Mouse (Mus musculus) thymus, postnatal 25 days (tissue): Measurements from ENCODE around the gene Pfdn2.
A peak's percentile ranks its signal among the peaks of the same experiment; 100 is the strongest.
"Not testable (repeated sequence)": the region's sequence is repeated elsewhere in the genome, so short reads cannot be mapped to it uniquely, and the experiment has no call there.

Experiments used
- DNase-seq: peaks from one replicate; pipeline ENCODE4 v3.0.0; 2022

The Pfdn2 gene

GRCm38 (mm10) chr1:171345225-171346094, at the start of gene Pfdn2, which contains the start of gene Nit1:
Gene Pfdn2 (plus strand): TSS chr1:171345670.
Gene Nit1 (minus strand): TSS chr1:171345646.
- peak; percentile 91 for DNase-seq

DNA sequence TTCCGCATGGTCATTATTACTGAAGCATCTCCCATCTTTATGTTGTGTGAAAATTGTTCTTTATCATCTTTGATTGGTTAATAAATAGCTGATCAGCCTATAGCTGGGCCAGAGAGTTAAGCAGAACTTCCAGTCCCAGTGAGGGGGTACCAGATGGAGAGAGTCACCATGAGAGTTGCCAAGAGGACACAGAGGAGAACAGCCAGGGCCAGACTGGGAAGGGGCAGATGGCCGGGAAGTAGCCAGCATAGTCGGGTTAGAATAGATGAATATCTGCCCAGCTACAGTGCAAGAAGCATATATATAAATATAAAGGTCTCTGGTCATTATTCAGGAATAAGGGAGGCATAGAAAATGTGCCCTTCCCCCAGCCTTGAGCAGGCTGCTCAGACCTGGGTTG, 47.2 kb upstream of the Pfdn2 start:
- no peak for DNase-seq

- not testable (repeated sequence) for DNase-seq
Observed at GRCm38 (mm10) chr1:171306157-171306556, 39.3 kb upstream of the Pfdn2 start.

DNA sequence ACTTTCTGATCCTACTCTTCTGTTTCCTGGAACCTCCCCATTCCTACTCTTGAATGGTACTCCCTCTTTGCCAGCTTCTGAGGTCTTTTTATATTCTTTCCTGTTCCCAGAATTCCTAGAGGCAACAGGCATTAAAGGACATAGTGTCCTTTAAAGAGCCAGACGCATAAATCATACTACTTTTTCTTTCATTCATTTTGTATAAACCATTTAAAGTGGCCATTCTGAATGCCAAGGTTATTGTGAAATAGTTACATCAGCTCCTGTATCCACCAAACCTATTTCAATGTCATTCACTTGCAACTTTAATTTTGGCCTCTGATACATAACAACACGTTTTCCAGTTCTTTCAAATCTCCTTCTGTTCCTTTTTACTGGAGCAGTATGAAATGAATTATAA, 36.1 kb upstream of the Pfdn2 start:
- no peak for DNase-seq

GRCm38 (mm10) chr1:171319748-171320147, 25.7 kb upstream of the Pfdn2 start:
- DNase-seq = no peak

DNA sequence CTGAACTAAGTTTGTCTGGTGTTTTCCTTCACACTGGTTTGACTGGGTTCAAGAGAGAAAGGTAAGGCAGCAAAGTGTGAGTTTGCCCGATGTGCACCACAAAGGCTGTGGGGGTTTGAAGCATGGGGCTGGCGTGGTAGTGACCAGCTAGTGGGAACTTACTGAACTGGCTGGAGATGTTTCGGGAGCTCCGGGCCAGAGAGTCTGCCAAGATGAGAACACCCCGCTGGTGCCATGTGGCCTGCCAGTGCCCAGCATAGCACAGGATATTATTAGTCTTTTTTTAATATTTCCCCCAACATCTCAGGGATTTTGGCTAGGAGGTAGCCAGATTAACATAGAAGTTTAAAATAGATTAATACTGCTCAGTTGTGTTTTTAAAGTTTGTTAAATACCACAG, 25.3 kb upstream of the Pfdn2 start:
- DNase-seq = no peak

- peak; percentile 18 for DNase-seq
Observed at GRCm38 (mm10) chr1:171321415-171321814, 24.1 kb upstream of the Pfdn2 start.

- no peak for DNase-seq
Observed at GRCm38 (mm10) chr1:171322012-171322411, 23.5 kb upstream of the Pfdn2 start.

- DNase-seq = no peak
Observed at GRCm38 (mm10) chr1:171325571-171325970, 19.9 kb upstream of the Pfdn2 start.

DNA sequence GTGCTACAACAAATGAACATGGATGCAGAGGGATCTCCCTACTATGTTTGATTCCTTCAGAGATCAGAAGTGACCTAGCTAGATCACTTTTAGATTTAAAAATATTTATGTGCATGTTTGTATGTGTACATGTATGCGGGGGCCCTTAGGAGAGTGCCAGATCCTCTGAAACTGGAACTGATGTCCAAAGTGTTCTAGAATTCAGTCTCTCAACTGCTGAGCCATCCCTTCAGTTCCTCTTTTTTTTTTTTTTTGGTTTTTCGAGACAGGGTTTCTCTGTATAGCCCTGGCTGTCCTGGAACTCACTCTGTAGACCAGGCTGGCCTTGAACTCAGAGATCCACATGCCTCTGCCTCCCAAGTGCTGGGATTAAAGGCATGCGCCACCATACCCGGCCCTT, 18.9 kb upstream of the Pfdn2 start:
- DNase-seq = not testable (repeated sequence)

DNA sequence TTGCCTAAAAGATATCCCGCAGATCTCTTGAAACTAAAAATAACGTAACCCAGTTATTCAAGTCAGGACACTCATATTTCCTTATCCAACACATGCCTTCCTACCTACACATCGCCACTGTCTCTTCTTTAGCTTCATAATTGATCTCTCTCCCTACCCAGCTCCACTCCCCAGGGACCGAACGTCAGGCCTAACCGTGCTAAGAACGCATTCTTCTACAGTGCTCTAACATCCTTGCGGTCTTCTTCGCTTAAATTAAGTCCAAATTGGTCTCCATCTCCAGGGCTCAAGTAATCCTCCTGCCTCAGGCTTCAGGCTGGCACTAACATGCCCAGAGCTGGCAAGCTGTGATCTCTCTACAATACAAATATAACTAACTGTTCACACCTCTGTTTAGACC, 17.2 kb upstream of the Pfdn2 start:
- no peak for DNase-seq

DNA sequence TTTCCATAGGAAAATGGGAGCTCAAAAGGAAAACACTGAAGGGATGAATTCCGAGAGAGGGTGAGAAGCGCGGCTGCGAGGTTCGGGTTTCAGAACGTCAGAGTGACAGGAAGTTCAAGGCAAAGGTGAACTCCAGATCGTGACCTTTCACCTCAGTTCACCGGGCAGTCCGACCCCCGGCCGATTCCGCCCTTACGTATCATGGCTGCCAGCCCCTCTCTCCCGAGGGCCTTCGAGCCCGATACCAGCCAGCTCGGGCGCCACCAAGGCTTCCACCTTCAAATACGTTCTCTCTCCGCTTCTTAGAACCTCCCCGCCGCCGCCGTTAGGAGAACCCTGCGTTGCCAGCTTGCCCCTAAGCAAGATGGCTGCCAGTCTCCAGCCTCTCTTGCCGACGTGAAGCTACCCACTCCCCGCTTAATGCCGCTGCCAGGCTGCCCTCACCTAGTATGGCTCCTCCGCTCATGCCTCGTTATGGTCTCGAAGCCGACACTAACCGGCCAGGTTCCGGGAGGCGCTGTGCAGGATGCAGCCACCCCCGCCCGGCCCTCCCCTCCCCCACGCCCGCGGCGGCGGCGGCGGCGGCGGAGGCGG, 16.5 kb upstream of the Pfdn2 start, which contains the start of gene Dedd:
Gene Dedd (plus strand): TSS at position 307 of the 594 bp plus-strand sequence.
- peak; percentile 92 for DNase-seq

- DNase-seq = peak; percentile 41
Observed at GRCm38 (mm10) chr1:171329433-171330215, 15.8 kb upstream of the Pfdn2 start.

DNA sequence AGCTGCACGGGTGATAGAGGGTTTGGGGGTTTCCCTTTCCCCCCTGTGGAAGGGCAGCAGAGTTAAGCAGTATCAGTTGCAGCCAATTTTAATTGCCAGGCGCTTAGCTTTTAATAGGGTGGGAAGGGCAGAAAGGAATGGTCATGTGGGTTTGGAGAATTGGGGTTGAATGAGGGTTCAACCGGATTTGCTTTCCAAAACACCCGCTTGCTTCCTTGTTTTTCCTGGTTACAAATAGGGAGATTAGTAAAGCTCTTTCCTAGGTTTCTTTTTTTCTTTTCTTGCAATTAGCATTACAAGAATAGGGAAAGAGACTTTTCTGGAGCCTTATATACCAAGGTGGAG, 15.3 kb upstream of the Pfdn2 start:
- DNase-seq = no peak

- DNase-seq = no peak
Observed at GRCm38 (mm10) chr1:171342262-171343207, 2.9 kb upstream of the Pfdn2 start.

DNA sequence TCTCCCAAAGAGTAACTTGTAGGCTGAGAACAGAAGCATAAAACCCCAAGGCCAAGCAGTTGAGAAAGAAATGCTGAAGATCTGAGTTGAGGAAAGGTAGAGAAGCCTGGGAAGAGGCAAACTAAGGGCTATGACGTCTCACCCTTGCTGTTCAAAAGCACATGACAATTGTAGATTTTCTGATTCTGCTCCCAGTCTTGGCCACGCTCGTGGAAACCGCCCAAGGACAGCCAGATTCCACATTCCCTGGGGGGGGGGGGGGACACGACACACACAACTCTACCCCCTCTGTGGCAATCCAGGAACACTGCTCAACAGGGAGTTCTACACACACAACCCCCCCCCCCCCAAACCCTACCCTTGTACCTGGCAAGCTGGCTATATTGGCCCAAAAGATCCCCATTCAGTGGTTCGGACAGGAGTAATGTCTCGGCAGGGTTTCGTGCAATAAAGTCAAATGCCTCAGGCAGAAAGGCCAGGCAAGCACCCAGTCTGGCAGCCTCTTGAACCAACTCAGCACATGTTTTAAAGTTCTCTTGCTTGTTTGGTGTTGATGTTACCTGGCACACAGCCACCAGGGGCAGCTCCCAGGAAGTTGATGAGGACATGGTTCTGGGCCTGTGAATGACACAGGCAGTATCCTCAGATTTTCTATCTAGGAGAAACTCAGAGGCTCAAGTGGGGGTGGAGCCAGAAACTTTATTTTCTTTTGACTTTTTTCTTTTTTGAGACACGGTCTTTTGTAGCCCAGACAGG, 1.4 kb upstream of the Pfdn2 start:
- no peak for DNase-seq

DNA sequence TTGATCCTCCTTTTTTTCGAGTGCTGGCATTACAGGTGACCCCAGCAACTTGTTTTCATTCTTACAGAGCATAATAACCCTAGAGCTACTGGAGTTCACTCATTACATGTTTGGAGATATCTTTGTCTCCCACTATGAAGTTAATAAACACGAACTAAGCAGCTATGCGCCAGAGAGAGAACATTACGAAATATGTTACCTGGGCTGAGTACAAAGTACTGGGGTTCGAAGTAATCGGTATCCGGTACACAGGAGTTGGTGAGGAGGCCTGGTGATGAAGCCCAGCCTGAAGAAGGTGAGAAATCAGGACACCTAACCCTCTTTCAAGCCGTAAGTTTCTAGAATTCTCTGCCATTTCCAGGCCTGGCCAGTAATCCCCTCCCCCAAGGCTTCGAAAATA, 755 bp upstream of the Pfdn2 start:
- DNase-seq = no peak

DNA sequence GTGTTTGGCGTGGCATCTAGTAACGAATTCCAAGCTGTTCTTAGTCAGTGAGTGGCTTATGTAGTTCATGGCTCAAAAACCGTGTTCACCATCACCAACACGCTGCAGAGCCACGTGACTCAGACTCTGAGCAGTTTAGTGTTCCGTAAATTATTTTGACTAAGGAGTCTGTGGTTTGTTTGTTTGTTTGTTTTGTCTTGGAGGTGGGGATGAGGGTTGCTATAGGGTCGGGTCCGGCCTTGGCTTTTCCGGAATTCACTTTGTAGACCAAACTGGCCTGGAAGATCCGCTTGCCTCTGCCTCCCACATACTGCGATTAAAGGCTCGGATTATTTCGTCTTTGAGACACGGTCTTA, 603 bp downstream of the Pfdn2 start:
- no peak for DNase-seq

DNA sequence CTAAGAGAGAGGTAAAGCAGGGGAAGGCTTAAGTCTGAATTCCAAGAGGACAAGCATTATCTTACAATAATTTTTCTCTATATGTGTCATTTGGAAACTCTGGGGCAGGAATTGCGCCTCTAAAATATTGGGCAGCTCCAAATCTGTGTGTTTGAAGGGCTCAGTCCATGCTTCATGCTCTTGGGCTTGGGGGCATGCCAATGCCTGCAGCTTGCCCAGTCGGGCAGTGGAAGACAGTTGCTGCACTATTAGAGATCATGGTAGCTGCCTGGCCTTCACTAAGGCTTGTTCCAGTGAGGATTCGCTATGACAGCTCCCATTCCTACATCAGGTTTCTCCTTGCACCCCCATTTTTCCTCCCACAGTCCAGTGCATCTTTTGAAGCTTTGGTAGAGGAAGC, 3.2 kb downstream of the Pfdn2 start:
- DNase-seq = no peak

- no peak for DNase-seq
Observed at GRCm38 (mm10) chr1:171349210-171349609, 3.7 kb downstream of the Pfdn2 start.

DNA sequence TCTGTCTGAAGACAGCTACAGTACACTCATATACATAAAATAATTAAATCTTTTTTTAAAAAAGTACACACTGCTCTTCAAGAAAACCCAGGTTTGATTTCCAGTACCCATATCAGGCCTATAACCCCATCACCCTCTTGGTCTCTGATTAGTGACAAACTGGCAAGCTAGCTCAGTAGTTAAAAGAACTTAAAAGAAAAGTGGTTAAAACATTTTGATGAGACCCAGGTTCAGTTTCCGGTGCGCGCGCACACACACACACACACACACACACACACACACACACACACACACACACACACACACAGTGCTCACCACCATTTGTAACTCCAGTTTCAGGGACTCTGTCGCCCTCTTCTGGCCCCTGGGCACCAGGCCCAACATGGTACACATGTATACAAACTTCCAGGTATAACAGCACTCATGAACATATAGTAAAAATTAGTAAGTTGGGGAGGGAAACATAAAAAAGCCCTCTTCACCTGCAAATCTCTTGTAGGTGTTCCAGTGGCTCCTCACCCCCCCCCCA, 10.4 kb downstream of the Pfdn2 start:
- DNase-seq = peak; percentile 62
